Mouse (Mus musculus): ENCODE data around the gene Gm26920. TPM values are rescaled to one million over a fixed set of nuclear protein-coding genes. Genes with fewer than 3 reads are reported as not detected.
A peak's percentile ranks its signal among the peaks of the same experiment; 100 is the strongest.
"Not testable (repeated sequence)": the region's sequence is repeated elsewhere in the genome, so short reads cannot be mapped to it uniquely, and the experiment has no call there.

Gm26920 gene
- 1 to 10 TPM; 1.9 to 3.2 TPM for polyA plus RNA-seq (2017; shearing (Covaris generic))

- ATAC-seq = peak; percentile 88
Observed at GRCm38 (mm10) chr7:30090092-30090969, at the start of gene Gm26920, which contains the start of gene Zfp566. Gene Gm26920 (minus strand): TSS chr7:30090410. Gene Zfp566 (minus strand): TSS chr7:30090527.

GRCm38 (mm10) chr7:30136826-30137225, 46.6 kb upstream of the Gm26920 start:
- no peak for ATAC-seq

- no peak for ATAC-seq
Observed at GRCm38 (mm10) chr7:30132396-30132795, 42.2 kb upstream of the Gm26920 start.

- no peak for ATAC-seq
Observed at GRCm38 (mm10) chr7:30129900-30130299, 39.7 kb upstream of the Gm26920 start.

- no peak for ATAC-seq
Observed at GRCm38 (mm10) chr7:30122188-30122530, 31.9 kb upstream of the Gm26920 start.

GRCm38 (mm10) chr7:30121308-30122187, 31.3 kb upstream of the Gm26920 start, which contains the start of gene Zfp382:
Gene Zfp382 (plus strand): TSS chr7:30121942.
- ATAC-seq = peak; percentile 87

GRCm38 (mm10) chr7:30117935-30118334, 27.7 kb upstream of the Gm26920 start:
- not testable (repeated sequence) for ATAC-seq

- no peak for ATAC-seq
Observed at GRCm38 (mm10) chr7:30116076-30116475, 25.9 kb upstream of the Gm26920 start.

- ATAC-seq = peak; percentile 76
Observed at GRCm38 (mm10) chr7:30099297-30099696, 9.1 kb upstream of the Gm26920 start.

- no peak for ATAC-seq
Observed at GRCm38 (mm10) chr7:30095551-30096125, 5.4 kb upstream of the Gm26920 start.

GRCm38 (mm10) chr7:30094646-30095429, 4.6 kb upstream of the Gm26920 start, which contains the start of gene Zfp260:
Gene Zfp260 (plus strand): TSS chr7:30094777.
- peak; percentile 31 for ATAC-seq

- ATAC-seq = no peak
Observed at GRCm38 (mm10) chr7:30093918-30094415, 3.8 kb upstream of the Gm26920 start.

GRCm38 (mm10) chr7:30092666-30093065, 2.5 kb upstream of the Gm26920 start:
- ATAC-seq = no peak

GRCm38 (mm10) chr7:30090970-30091585, 868 bp upstream of the Gm26920 start:
- ATAC-seq = no peak

- ATAC-seq = no peak
Observed at GRCm38 (mm10) chr7:30089405-30089804, 805 bp downstream of the Gm26920 start.

GRCm38 (mm10) chr7:30086524-30086923, 3.7 kb downstream of the Gm26920 start:
- ATAC-seq = no peak

GRCm38 (mm10) chr7:30072146-30073028, 17.8 kb downstream of the Gm26920 start, which contains the start of gene Zfp82:
Gene Zfp82 (minus strand): TSS chr7:30072900.
- peak; percentile 87 for ATAC-seq

GRCm38 (mm10) chr7:30064622-30065021, 25.6 kb downstream of the Gm26920 start:
- no peak for ATAC-seq

GRCm38 (mm10) chr7:30062478-30062877, 27.7 kb downstream of the Gm26920 start:
- ATAC-seq = no peak

GRCm38 (mm10) chr7:30060341-30060740, 29.9 kb downstream of the Gm26920 start:
- ATAC-seq = no peak

Data from activated CD4-positive, CD25-positive, alpha-beta regulatory T cell, adult 4 months (primary cell).